Mouse (Mus musculus) granulocyte monocyte progenitor cell, adult 5-6 weeks (primary cell): ENCODE measurements around the gene Gm1043. TPM values are rescaled to one million over a fixed set of nuclear protein-coding genes. Genes with fewer than 3 reads are reported as not detected.

Experiments
- ATAC-seq: replicated peaks from 2 replicates; pipeline ENCODE4 v1.8.0; 2016; ENCODE audit warnings: mild to moderate bottlenecking, moderate TSS enrichment, inconsistent platforms; ENCODE audit not compliant: poor library complexity, severe bottlenecking
- total RNA-seq, 2 experiments: library from RNA; stranded (forward) in 1 of 2; stranded (reverse) in 1 of 2; fragments of 200-712, 200-1000 nt in 1 of 2; fragments of >200 nt in 1 of 2; fragmentation: Nextera tagmentation in 1 of 2; gene quantifications; 2 replicates each; pipeline ENCODE4 v1.2.3; 2014 to 2017

Gm1043 gene
- total RNA-seq, 2 experiments from 2014 or later: not detected

- no peak for ATAC-seq
Measured at GRCm38 (mm10) chr5:37064454-37065449, 20.4 kb upstream of the Gm1043 start.

GRCm38 (mm10) chr5:37066703-37067568, 18.2 kb upstream of the Gm1043 start:
- peak; percentile 98 for ATAC-seq

- ATAC-seq: peak; percentile 81
Measured at GRCm38 (mm10) chr5:37073660-37074059, 11.5 kb upstream of the Gm1043 start.

- peak; percentile 57 for ATAC-seq
Measured at GRCm38 (mm10) chr5:37076692-37077329, 8.4 kb upstream of the Gm1043 start.

GRCm38 (mm10) chr5:37077330-37077698, 7.9 kb upstream of the Gm1043 start:
- peak; percentile 33; the same call in 1 of the 2 replicates for ATAC-seq

GRCm38 (mm10) chr5:37079484-37079883, 5.7 kb upstream of the Gm1043 start:
- no peak for ATAC-seq

GRCm38 (mm10) chr5:37080601-37081000, 4.6 kb upstream of the Gm1043 start:
- ATAC-seq: no peak

- ATAC-seq: peak; percentile 83
Measured at GRCm38 (mm10) chr5:37082420-37082819, 2.8 kb upstream of the Gm1043 start.

GRCm38 (mm10) chr5:37083209-37083770, 1.9 kb upstream of the Gm1043 start:
- ATAC-seq: no peak

GRCm38 (mm10) chr5:37083850-37084249, 1.3 kb upstream of the Gm1043 start:
- no peak for ATAC-seq

- ATAC-seq: no peak
Measured at GRCm38 (mm10) chr5:37085918-37086317, 748 bp downstream of the Gm1043 start.

- no peak for ATAC-seq
Measured at GRCm38 (mm10) chr5:37087786-37088185, 2.6 kb downstream of the Gm1043 start.

- no peak for ATAC-seq
Measured at GRCm38 (mm10) chr5:37088342-37089108, 3.4 kb downstream of the Gm1043 start.

- no peak for ATAC-seq
Measured at GRCm38 (mm10) chr5:37091171-37091628, 6.0 kb downstream of the Gm1043 start.

- no peak for ATAC-seq
Measured at GRCm38 (mm10) chr5:37094941-37095340, 9.8 kb downstream of the Gm1043 start.

- ATAC-seq: no peak
Measured at GRCm38 (mm10) chr5:37097591-37097990, 12.4 kb downstream of the Gm1043 start.

GRCm38 (mm10) chr5:37100813-37101212, 15.6 kb downstream of the Gm1043 start:
- ATAC-seq: no peak

GRCm38 (mm10) chr5:37101631-37102030, 16.5 kb downstream of the Gm1043 start:
- no peak for ATAC-seq

- ATAC-seq: no peak
Measured at GRCm38 (mm10) chr5:37102056-37102455, 16.9 kb downstream of the Gm1043 start.
